Mouse (Mus musculus) left cerebral cortex, adult 9 months (tissue): ENCODE results near the gene Chst11.
A peak's percentile ranks its signal among the peaks of the same experiment; 100 is the strongest.

Source experiments
- DNase-seq, 2 experiments: peaks; one replicate each; pipeline ENCODE4 v3.0.0; 2022; ENCODE audit warnings: low spot score in 2 of 2

Gene Chst11

GRCm38 (mm10) chr10:82984950-82985699, at the start of gene Chst11:
Gene Chst11 (plus strand): TSS chr10:82985498.
- DNase-seq: peak; percentile 61 to 79

DNA sequence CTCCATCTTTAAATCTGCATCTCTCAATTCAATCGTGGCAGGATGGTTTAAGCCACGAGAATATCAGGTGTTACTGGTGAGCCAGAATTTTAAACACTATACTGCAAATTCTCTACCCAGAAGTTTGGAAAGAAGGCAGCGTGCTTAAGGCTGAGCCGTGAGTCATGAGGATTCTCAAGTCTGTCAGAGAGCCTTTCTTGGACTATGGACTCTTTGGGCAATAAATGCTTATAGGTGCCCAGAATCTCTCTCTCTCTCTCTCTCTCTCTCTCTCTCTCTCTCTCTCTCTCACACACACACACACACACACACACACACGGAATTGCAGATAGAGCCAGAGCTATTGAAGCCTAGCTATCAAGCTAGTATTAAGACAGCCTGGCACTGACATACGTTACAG, 49.5 kb upstream of the Chst11 start:
- no peak for DNase-seq

DNA sequence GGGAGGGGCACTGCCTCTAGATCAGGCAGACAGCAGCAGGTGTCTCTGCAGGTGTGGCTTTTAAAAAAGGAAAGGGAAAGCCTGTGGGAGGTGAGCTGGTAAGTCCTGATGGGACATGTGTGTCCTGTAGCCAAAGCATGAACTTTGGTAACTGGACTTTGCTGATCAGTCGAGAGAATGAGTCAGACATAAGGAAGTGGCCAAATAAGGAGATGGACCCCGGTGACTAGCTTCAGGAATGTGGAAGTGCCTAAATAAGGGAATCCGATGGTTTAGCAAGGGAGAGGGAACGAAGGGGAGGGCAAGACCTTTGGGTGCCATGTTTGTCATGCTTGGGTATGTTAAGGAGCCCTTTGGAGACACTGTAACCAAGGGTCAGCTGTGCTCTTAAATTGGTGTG, 31.9 kb upstream of the Chst11 start:
- no peak for DNase-seq

GRCm38 (mm10) chr10:82955117-82955516, 30.2 kb upstream of the Chst11 start:
- no peak for DNase-seq

DNA sequence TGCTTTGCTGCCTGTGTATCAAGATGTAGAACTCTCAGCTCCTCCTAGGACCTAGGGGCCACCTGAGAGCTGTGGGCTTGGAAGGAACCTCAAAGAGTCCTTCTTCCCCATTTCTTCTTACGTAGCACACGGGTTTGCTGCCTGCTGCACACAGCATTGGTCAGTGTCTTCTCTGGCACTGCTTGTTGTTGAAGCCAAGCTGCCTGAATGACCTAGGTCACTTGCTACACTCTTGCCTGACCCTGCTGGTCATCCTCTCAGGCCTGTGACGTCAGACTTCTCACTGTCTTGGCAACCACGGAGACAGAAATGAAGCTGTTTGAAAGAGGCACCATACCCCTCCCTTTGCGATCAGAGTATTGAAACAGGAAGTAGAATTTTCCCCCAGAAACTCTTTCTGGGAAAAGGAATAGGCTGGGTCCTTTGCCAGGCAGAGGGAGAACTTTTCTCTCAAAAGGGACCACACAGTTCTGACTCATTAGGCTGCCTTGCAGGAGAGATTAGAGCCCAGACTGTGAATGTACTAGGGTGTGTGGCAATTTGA, 27.0 kb upstream of the Chst11 start:
- DNase-seq: no peak

DNA sequence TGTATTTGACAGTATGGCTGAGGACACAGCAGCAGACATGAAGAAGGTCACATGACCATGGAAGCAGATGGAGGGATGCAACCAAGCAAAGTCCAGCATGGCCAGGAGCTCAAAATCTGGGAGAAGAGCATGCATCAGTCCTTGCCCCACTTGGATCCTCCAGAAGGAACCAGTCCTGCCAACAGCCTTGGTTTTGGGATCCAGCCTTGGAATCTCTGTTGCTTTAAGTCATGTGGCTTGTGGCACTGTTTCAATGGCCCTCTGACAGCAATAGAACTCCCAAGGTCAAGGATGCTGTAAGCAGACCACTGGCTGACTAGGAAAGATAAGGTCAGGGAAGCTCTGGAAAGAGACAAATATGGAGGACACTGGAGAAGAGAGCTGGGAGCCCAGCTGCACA, 26.0 kb upstream of the Chst11 start:
- DNase-seq: no peak

DNA sequence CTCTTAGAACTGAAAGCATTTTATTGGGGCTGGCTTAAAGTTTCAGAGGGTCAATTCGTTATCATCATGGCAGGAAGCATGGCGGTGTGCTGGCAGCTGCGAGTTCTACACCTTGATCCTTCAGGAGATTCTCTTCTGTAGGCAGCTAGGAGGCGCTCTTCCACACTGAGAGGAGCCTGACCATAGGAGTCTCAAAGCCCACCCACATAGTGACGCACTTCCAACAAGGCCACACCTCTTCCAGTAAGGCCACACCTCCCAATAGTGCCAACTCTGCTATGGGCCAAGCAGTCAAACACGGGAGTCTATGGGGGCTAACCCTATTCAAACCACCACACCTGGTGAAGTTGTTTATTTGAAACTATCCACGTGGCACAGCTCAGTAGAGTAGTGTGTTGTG, 24.0 kb upstream of the Chst11 start:
- no peak for DNase-seq

- DNase-seq: no peak
Observed at GRCm38 (mm10) chr10:82962018-82962417, 23.3 kb upstream of the Chst11 start.

DNA sequence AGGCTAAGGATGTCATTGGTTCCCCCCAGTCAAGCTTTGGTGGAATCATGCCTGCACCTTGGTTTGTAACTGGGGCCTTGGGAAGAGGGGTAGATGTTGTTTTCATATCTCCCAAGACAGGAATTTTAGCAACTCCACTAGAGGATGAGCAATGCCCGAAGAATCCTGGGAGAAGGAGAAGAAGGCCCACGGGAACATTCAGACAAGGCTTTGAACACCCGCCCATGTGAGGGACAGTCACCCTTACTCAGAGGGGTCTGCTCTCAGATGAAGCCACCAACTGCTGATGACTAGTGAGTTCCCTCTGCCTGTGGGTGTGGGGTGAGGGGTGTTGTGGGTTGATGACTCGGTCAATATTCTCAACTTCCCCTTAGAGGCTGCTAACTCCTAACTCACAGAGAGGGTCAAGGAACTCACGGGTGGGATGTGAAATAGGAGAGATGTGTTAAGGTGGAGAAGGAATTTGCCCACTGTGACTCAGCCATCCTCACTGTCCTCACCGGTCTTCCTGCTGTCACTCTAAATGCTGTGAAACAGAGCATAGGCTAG, 22.8 kb upstream of the Chst11 start:
- no peak for DNase-seq

GRCm38 (mm10) chr10:82964491-82964890, 20.8 kb upstream of the Chst11 start:
- no peak for DNase-seq

DNA sequence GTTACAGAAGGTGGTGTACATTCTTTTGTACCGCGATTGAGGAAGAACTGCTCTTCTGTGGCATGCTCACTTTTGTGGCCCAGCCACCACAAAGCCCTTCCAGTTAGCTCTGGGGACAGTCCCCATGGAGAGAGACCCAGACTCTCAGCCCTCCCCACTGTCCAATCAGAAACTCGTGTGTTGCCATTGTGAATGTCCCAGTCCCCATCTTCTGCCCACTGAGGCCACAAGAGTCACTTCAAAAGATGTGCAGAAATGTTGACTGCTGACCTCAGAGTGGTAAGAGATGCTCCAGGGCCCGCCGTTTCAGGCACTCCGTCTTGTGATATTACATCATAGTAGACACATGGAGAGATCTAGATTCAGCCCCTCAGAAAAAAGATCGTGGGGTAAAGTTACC, 18.6 kb upstream of the Chst11 start:
- no peak for DNase-seq

GRCm38 (mm10) chr10:82969612-82970011, 15.7 kb upstream of the Chst11 start:
- no peak for DNase-seq

- no peak for DNase-seq
Observed at GRCm38 (mm10) chr10:82971549-82971948, 13.7 kb upstream of the Chst11 start.

DNA sequence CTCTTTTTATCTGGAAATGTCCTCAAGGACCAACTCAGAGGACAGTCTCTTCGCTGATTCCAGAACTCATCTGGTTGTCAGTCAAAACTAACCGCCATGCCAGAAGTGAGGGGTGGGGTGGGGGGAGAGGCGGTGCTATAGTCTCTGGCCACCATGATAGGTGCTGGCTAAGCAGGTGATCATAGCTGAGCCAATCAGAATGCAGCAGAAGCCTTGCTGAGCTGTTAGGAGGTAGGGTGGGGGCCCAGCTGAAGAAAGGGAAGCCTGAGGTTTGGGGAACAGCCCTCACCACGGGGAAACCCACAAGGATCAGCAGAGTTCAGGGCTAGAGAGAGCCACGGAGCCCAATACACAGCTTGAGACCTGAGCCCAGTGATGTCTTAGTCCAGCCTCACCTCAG, 11.1 kb upstream of the Chst11 start:
- DNase-seq: no peak

- DNase-seq: no peak
Observed at GRCm38 (mm10) chr10:82974627-82975177, 10.6 kb upstream of the Chst11 start.

GRCm38 (mm10) chr10:82975806-82976205, 9.5 kb upstream of the Chst11 start:
- no peak for DNase-seq

DNA sequence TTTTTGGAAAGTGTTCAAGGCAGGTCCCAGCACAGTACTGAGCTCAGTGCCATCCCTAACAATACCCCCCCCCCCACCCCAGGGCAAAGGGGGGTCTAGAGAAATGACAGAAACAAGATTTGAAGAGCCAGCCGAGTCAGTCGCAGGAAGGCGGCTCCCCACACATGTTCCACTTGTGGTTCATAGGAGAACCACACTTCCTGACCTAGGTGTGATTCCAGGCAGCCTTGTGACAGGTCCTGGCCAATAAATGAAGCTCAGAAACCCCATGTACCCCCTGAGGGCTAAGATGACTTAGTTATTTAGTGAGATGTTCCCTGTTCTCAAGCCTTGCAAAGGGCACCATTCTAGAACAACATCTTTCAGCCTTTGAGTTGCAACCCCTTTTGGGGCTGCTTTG, 3.0 kb upstream of the Chst11 start:
- DNase-seq: no peak

DNA sequence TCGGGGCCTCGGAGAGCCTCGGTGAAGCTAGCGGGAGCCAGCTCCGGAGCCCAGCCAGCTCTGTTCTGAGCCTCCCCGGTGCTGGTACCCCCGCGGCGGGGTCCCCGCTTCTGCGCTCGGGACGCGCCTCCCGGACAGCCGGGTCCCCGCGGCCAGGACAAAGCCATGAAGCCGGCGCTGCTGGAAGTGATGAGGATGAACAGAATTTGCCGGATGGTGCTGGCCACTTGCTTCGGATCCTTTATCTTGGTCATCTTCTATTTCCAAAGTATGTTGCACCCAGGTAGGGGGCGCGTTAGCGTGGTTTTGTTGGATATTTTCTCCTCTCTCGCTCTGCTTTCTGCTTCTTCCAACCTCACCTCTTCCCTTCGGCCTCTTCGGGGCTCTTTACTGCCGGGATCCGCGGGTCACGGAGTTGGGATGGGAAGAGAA, 418 bp downstream of the Chst11 start:
- peak in 1 of 2 experiments; percentile 63 for DNase-seq

- no peak for DNase-seq
Observed at GRCm38 (mm10) chr10:82986251-82986992, 1.1 kb downstream of the Chst11 start.

DNA sequence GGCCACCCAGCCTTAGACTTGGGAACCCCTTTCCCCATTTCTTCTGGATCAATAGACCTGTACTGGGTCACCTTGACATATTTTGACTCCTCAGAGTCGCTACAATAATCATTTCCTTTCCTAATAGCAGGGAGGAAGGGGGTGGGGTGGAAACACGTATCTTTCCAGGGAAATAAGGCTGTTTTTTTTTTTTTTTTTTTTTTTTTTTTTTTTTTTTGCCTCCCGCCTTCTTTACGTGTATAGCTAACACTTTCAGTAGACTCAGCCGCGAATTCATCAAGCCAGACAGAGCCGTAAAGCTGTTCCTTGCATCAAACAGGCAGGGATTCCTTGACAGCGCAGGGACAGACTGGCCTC, 1.7 kb downstream of the Chst11 start:
- DNase-seq: no peak

- no peak for DNase-seq
Observed at GRCm38 (mm10) chr10:82987394-82987793, 2.1 kb downstream of the Chst11 start.

DNA sequence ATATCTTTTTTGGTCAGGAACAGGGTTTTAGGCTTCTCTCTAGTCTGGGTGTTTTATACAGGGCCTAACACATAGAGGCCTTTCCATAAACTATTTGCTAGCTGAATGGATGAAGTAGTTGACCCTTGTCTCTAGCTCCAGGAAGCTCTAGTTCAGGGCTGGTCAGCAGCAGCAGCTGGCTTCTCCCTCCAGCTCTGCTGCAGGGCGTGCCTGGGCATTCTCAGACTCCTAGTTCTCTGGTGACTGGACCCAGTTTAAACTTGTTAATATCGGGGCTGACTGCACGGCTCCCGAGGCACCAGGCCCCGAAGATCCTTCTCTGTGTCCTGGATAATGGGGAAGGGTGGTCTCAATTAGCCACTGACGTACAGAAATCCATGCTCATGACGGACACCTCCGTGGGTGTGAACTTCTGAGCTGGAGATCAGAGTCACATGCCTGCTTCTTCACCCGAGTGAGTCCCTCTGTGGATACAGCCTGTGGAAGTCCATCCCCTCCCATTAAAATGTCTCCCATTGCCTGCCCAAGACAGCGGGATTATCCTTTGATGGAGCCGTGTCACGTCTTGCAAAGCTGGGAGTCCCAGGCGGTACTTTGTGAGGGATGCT, 4.2 kb downstream of the Chst11 start:
- DNase-seq: no peak
